Mouse (Mus musculus) C2C12 (cell line): ENCODE results near the gene Zfp579.

Source experiments
- CEBPB ChIP-seq: IDR thresholded peaks from one replicate; pipeline ENCODE4 v1.6.1; 2011; ENCODE audit warnings: low read depth, mild to moderate bottlenecking, control low read depth, moderate library complexity
- CTCF ChIP-seq: IDR thresholded peaks from one replicate; pipeline ENCODE4 v1.5.1; 2011; ENCODE audit not compliant: control insufficient read depth, insufficient read depth, insufficient read length
- FOSL1 ChIP-seq: IDR thresholded peaks from one replicate; pipeline ENCODE4 v1.8.0; 2011; ENCODE audit warnings: mild to moderate bottlenecking, low read length; ENCODE audit not compliant: poor library complexity, insufficient read depth, severe bottlenecking
- MAX ChIP-seq: IDR thresholded peaks from one replicate; pipeline ENCODE4 v1.6.1; 2011; ENCODE audit warnings: mild to moderate bottlenecking, control low read depth
- USF1 ChIP-seq: IDR thresholded peaks from one replicate; pipeline ENCODE4 v1.6.1; 2011; ENCODE audit warnings: low read depth, mild to moderate bottlenecking, control low read depth, moderate library complexity

GRCm38 (mm10) chr7:5008229-5008628 lies 12.3 kb upstream of the Zfp579 start:
- TF ChIP-seq CTCF = no peak
- no peak for TF ChIP-seq USF1
- no peak for TF ChIP-seq FOSL1
- no peak for TF ChIP-seq MAX
- no peak for TF ChIP-seq CEBPB
